In genomic region chr2:70259357-70260000, GRCm38 (mm10) we compare ENCODE assay signal across 9 mouse cellular contexts.
DNase-seq lines count a peak whose midpoint lies in the region; ATAC-seq lines count a peak whose summit lies in the region.
"Had no signal": no experiment of that assay in that cellular context is flagged by ENCODE, and none has a peak within 500 bp of the region (broad histone marks: within the 10 kb centered on the region; RNA-seq: fewer than 3 reads in every experiment).

No protein-coding gene starts in this region.

- H3K4me2 ChIP-seq in limb, embryonic 11.5 days (ENCODE audit: low read depth, severe bottlenecking): no peak overlapping the region
- no peak overlapping the region for H3K4me2 ChIP-seq in forebrain, embryonic 14.5 days (ENCODE audit: low read length)
- H3K4me2 ChIP-seq: limb, embryonic 12.5 days had no signal

- 0 out of 2 replicates have a peak, but pooled peaks cover 5% of the 10 kb centered on the region for H3K4me1 ChIP-seq in limb, embryonic 11.5 days (ENCODE audit: control insufficient read depth, insufficient read depth, low read length)
- H3K4me1 ChIP-seq in limb, embryonic 10.5 days: peaks cover 12% of the 10 kb centered on the region
- peaks cover 20% of the 10 kb centered on the region for H3K4me1 ChIP-seq in forebrain, embryonic 14.5 days (ENCODE audit: control insufficient read depth, insufficient read depth, low read length)

- no peak overlapping the region for H3K27ac ChIP-seq in limb, embryonic 11.5 days (replicated peaks; ENCODE audit: low read depth, low read length)
- no peak overlapping the region for H3K27ac ChIP-seq in limb, embryonic 10.5 days
- H3K27ac ChIP-seq in forebrain, embryonic 14.5 days (ENCODE audit: low read depth, low read length): no peak overlapping the region
- H3K27ac ChIP-seq: limb, embryonic 12.5 days had no signal

- no peaks in the 10 kb centered on the region for H3K27me3 ChIP-seq in limb, embryonic 11.5 days (ENCODE audit: control insufficient read depth, insufficient read depth, low read length)
- H3K27me3 ChIP-seq in limb, embryonic 10.5 days (ENCODE audit: low read depth, poor library complexity, severe bottlenecking): no peaks in the 10 kb centered on the region
- no peaks in the 10 kb centered on the region for H3K27me3 ChIP-seq in forebrain, embryonic 14.5 days (replicated peaks; ENCODE audit: control insufficient read depth, insufficient read depth, low read length)

- ATAC-seq in limb, embryonic 11.5 days (ENCODE audit: insufficient number of reproducible peaks, low FRiP score, low TSS enrichment, low read depth): no peak
- ATAC-seq in forebrain, embryonic 14.5 days: peak; percentile 71; the same call in 1 of the 2 replicates
- no peak for ATAC-seq in erythroid progenitor cell, adult 5-6 weeks (replicated peaks; ENCODE audit: low FRiP score, poor library complexity, severe bottlenecking)

- H3K36me3 ChIP-seq in limb, embryonic 11.5 days (ENCODE audit: control insufficient read depth, insufficient read depth, low read length): no peaks in the 10 kb centered on the region
- no peaks in the 10 kb centered on the region for H3K36me3 ChIP-seq in limb, embryonic 10.5 days
- no peaks in the 10 kb centered on the region for H3K36me3 ChIP-seq in forebrain, embryonic 14.5 days (ENCODE audit: control insufficient read depth, insufficient read depth, low read length)
- H3K36me3 ChIP-seq: limb, embryonic 12.5 days had no signal

- 27% methylated on average over 8 of the region's 8 CpGs for WGBS in limb, embryonic 11.5 days
- 26% methylated on average over 8 of the region's 8 CpGs for WGBS in limb, embryonic 10.5 days
- 23% methylated on average over 8 of the region's 8 CpGs for WGBS in forebrain, embryonic 14.5 days

- H3K4me3 ChIP-seq in limb, embryonic 11.5 days (ENCODE audit: low read depth, low read length): no peak overlapping the region
- H3K4me3 ChIP-seq in limb, embryonic 10.5 days: no peak overlapping the region
- H3K4me3 ChIP-seq in forebrain, embryonic 14.5 days (ENCODE audit: low read depth, low read length): no peak overlapping the region
- H3K4me3 ChIP-seq: limb, embryonic 12.5 days had no signal

- no peaks in the 10 kb centered on the region for H3K9me3 ChIP-seq in limb, embryonic 11.5 days (ENCODE audit: control insufficient read depth, low read length)
- H3K9me3 ChIP-seq in limb, embryonic 10.5 days (replicated peaks): no peaks in the 10 kb centered on the region
- no peaks in the 10 kb centered on the region for H3K9me3 ChIP-seq in forebrain, embryonic 14.5 days (replicated peaks; ENCODE audit: control insufficient read depth, low read length)
- H3K9me3 ChIP-seq: limb, embryonic 12.5 days had no signal

- DNase-seq in cerebellum, adult 9-10 months: peak; percentile 11
- no peak for DNase-seq in cerebellum, adult 9-11 months
- DNase-seq in limb, embryonic 11.5 days (ENCODE audit: low spot score): peak; percentile 27
- no peak for DNase-seq in limb, embryonic 10.5 days (ENCODE audit: low spot score)
- peak; percentile 79 for DNase-seq in forebrain, embryonic 14.5 days (ENCODE audit: low spot score)
- DNase-seq in mesoderm, embryonic 11.5 days (ENCODE audit: low read depth, low spot score): peak; percentile 58
- DNase-seq in natural killer cell, adult 2 months (ENCODE audit: low spot score in 2 of 2): no peak

- H3K9ac ChIP-seq in limb, embryonic 11.5 days (ENCODE audit: low read length): no peak overlapping the region
- no peak overlapping the region for H3K9ac ChIP-seq in forebrain, embryonic 14.5 days (ENCODE audit: low read length)
- H3K9ac ChIP-seq: limb, embryonic 12.5 days had no signal

Comparison
In these comparisons a context has a peak if more than half of its experiments do, and no peak if none do; other contexts are left out.
1. DNase-seq: peak in cerebellum, adult 9-10 months (single experiment), limb, embryonic 11.5 days (single experiment), forebrain, embryonic 14.5 days (single experiment) and mesoderm, embryonic 11.5 days (single experiment); none in cerebellum, adult 9-11 months (single experiment), limb, embryonic 10.5 days (single experiment) and natural killer cell, adult 2 months (0 of 2).